Mouse (Mus musculus): Measurements from ENCODE around the gene Dlx6. TPM values are rescaled to one million over a fixed set of nuclear protein-coding genes. Genes with fewer than 3 reads are reported as not detected.

The Dlx6 gene
- polyA plus RNA-seq, 1 experiment from 2014 or later: not detected

DNA sequence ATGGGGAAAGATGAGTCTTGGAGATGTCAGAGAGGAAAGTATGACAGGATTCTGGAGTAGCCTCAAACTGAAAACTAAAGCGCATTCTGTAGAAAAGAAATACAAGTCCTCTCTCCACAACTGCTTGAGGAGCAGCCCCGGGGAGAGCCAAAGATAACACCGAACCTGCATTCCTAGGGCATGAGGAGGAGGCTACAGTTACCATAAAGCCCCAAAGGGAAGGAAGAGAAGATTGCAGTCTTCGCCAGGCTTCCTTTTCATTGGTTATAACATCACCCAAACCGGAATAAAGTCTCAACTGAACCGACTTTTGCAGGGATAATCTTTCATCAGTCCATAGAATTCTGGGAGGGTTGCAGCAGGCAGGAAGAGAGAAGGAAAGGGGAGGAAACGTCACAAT is 32.7 kb upstream of the Dlx6 start:
- 64% methylated on average over 7 of the region's 7 CpGs for WGBS
- no peak for ATAC-seq (ENCODE audit: low FRiP score, low TSS enrichment)
- no peak for DNase-seq (ENCODE audit: low spot score)

DNA sequence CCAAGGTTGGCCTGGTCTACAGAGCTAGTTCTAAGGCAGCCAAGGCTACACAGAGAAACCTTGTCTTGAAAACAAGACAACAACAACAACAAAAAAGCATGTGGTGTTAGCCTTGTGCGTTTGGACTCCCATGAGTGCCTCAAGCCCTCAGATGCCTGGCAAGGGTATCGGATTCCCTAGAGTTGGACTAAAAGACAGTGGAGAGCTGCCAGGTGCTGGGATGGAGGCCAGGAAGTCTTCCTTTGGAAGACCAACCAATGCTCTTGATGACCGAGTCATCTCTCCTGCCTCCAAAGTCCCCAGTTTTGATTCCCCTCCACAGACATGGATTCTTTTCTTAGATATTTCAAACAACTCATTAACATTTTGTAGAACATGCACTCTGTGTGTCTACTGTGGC is 29.8 kb upstream of the Dlx6 start:
- H3K27ac ChIP-seq (replicated peaks): no peak overlapping the region
- TF ChIP-seq CTCF (IDR thresholded peaks at IDR 0.05; ENCODE audit: low read depth) (no peak), EP300 (optimal IDR thresholded peaks at IDR 0.05) (no peak)
- DNase-seq (ENCODE audit: low spot score) (no peak), ATAC-seq (ENCODE audit: low FRiP score, low TSS enrichment) (no peak)
- no peaks in the 10 kb centered on the region for H3K9me3 ChIP-seq (ENCODE audit: control insufficient read depth, low read length)
- no peaks in the 10 kb centered on the region for H3K36me3 ChIP-seq (ENCODE audit: control insufficient read depth, insufficient read depth, low read length)
- no peak overlapping the region for H3K4me2 ChIP-seq (replicated peaks; ENCODE audit: low read depth)
- H3K4me1 ChIP-seq (replicated peaks; ENCODE audit: control insufficient read depth, insufficient read depth): no peaks in the 10 kb centered on the region
- no peak overlapping the region for H3K4me3 ChIP-seq (ENCODE audit: low read depth, low read length)
- H3K9ac ChIP-seq (ENCODE audit: low read length): no peak overlapping the region
- WGBS: 74% methylated on average over 3 of the region's 3 CpGs
- no peaks in the 10 kb centered on the region for H3K27me3 ChIP-seq (ENCODE audit: control insufficient read depth, insufficient read depth, low read length)

More for the DNA sequence above, 32.7 kb upstream of the Dlx6 start:
- Histone ChIP-seq H3K27me3 (ENCODE audit: control insufficient read depth, insufficient read depth, low read length) (no peaks in the 10 kb centered on the region), H3K4me1 (replicated peaks; ENCODE audit: control insufficient read depth, insufficient read depth) (no peaks in the 10 kb centered on the region), H3K4me3 (ENCODE audit: low read depth, low read length) (no peak overlapping the region), H3K9me3 (ENCODE audit: control insufficient read depth, low read length) (no peaks in the 10 kb centered on the region), H3K9ac (ENCODE audit: low read length) (no peak overlapping the region), H3K27ac (replicated peaks) (no peak overlapping the region), H3K4me2 (replicated peaks; ENCODE audit: low read depth) (no peak overlapping the region), H3K36me3 (ENCODE audit: control insufficient read depth, insufficient read depth, low read length) (no peaks in the 10 kb centered on the region)
- TF ChIP-seq EP300 (optimal IDR thresholded peaks at IDR 0.05) (no peak), CTCF (IDR thresholded peaks at IDR 0.05; ENCODE audit: low read depth) (no peak)

- DNase-seq (ENCODE audit: low spot score): no peak
- Histone ChIP-seq H3K27ac (replicated peaks) (no peak overlapping the region), H3K9ac (ENCODE audit: low read length) (no peak overlapping the region), H3K4me3 (ENCODE audit: low read depth, low read length) (no peak overlapping the region), H3K36me3 (ENCODE audit: control insufficient read depth, insufficient read depth, low read length) (no peaks in the 10 kb centered on the region), H3K27me3 (ENCODE audit: control insufficient read depth, insufficient read depth, low read length) (peaks cover 9% of the 10 kb centered on the region; the same call in 1 of the 2 replicates), H3K4me1 (replicated peaks; ENCODE audit: control insufficient read depth, insufficient read depth) (no peaks in the 10 kb centered on the region), H3K9me3 (ENCODE audit: control insufficient read depth, low read length) (no peaks in the 10 kb centered on the region), H3K4me2 (replicated peaks; ENCODE audit: low read depth) (no peak overlapping the region)
- TF ChIP-seq CTCF (IDR thresholded peaks at IDR 0.05; ENCODE audit: low read depth) (no peak), EP300 (optimal IDR thresholded peaks at IDR 0.05) (no peak)
- 22% methylated on average over 4 of the region's 4 CpGs for WGBS
- ATAC-seq (ENCODE audit: low FRiP score, low TSS enrichment): no peak
Measured at GRCm38 (mm10) chr6:6848541-6848940, 14.6 kb upstream of the Dlx6 start.

DNA sequence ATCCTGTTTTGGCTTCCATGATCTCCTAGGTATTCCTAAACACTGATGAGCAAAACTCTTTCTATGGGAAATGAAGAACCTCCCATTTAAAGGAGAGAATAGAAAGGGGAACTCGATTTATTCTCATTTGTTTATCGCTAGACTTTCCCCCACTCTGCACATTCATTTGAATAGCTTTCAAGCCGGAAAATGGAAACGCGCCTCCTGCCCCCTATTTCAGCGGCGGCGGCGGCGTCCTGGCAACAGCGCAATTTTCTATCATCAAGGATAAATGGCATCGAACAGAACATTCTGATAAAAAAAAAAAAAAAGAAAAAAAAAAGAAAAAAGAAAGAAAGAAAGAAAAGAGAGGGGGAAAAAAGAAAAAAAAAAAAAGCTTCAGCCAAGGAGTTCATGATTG is 13.4 kb upstream of the Dlx6 start:
- WGBS: 7% methylated on average over 12 of the region's 12 CpGs
- H3K27ac ChIP-seq (replicated peaks): no peak overlapping the region
- ATAC-seq (ENCODE audit: low FRiP score, low TSS enrichment): no peak
- H3K4me2 ChIP-seq (replicated peaks; ENCODE audit: low read depth): no peak overlapping the region
- no peak overlapping the region for H3K9ac ChIP-seq (ENCODE audit: low read length)
- TF ChIP-seq EP300 (optimal IDR thresholded peaks at IDR 0.05) (no peak), CTCF (IDR thresholded peaks at IDR 0.05; ENCODE audit: low read depth) (no peak)
- no peaks in the 10 kb centered on the region for H3K9me3 ChIP-seq (ENCODE audit: control insufficient read depth, low read length)
- H3K4me1 ChIP-seq (replicated peaks; ENCODE audit: control insufficient read depth, insufficient read depth): no peaks in the 10 kb centered on the region
- DNase-seq (ENCODE audit: low spot score): no peak
- no peaks in the 10 kb centered on the region for H3K36me3 ChIP-seq (ENCODE audit: control insufficient read depth, insufficient read depth, low read length)
- peaks cover 9% of the 10 kb centered on the region; the same call in 1 of the 2 replicates for H3K27me3 ChIP-seq (ENCODE audit: control insufficient read depth, insufficient read depth, low read length)
- no peak overlapping the region for H3K4me3 ChIP-seq (ENCODE audit: low read depth, low read length)

GRCm38 (mm10) chr6:6850324-6851060 is 12.6 kb upstream of the Dlx6 start:
- no peak for DNase-seq (ENCODE audit: low spot score)
- no peak overlapping the region for H3K4me2 ChIP-seq (replicated peaks; ENCODE audit: low read depth)
- WGBS: 6% methylated on average over 26 of the region's 26 CpGs
- H3K9me3 ChIP-seq (ENCODE audit: control insufficient read depth, low read length): no peaks in the 10 kb centered on the region
- H3K27ac ChIP-seq (replicated peaks): no peak overlapping the region
- no peak overlapping the region for H3K9ac ChIP-seq (ENCODE audit: low read length)
- no peak for ATAC-seq (ENCODE audit: low FRiP score, low TSS enrichment)
- no peaks in the 10 kb centered on the region for H3K36me3 ChIP-seq (ENCODE audit: control insufficient read depth, insufficient read depth, low read length)
- TF ChIP-seq CTCF (IDR thresholded peaks at IDR 0.05; ENCODE audit: low read depth): no peak
- no peak for TF ChIP-seq EP300 (optimal IDR thresholded peaks at IDR 0.05)
- H3K27me3 ChIP-seq (ENCODE audit: control insufficient read depth, insufficient read depth, low read length): peaks cover 13% of the 10 kb centered on the region; the same call in 1 of the 2 replicates
- H3K4me3 ChIP-seq (ENCODE audit: low read depth, low read length): no peak overlapping the region
- no peaks in the 10 kb centered on the region for H3K4me1 ChIP-seq (replicated peaks; ENCODE audit: control insufficient read depth, insufficient read depth)

- DNase-seq (ENCODE audit: low spot score): no peak
- TF ChIP-seq CTCF (IDR thresholded peaks at IDR 0.05; ENCODE audit: low read depth) (no peak), EP300 (optimal IDR thresholded peaks at IDR 0.05) (no peak)
- no peak overlapping the region for H3K9ac ChIP-seq (ENCODE audit: low read length)
Measured at GRCm38 (mm10) chr6:6851166-6851565, 12.0 kb upstream of the Dlx6 start.

More at GRCm38 (mm10) chr6:6851166-6851565, 12.0 kb upstream of the Dlx6 start:
- no peak for ATAC-seq (ENCODE audit: low FRiP score, low TSS enrichment)
- Histone ChIP-seq H3K4me3 (ENCODE audit: low read depth, low read length) (no peak overlapping the region), H3K4me1 (replicated peaks; ENCODE audit: control insufficient read depth, insufficient read depth) (no peaks in the 10 kb centered on the region), H3K27ac (replicated peaks) (no peak overlapping the region), H3K9me3 (ENCODE audit: control insufficient read depth, low read length) (no peaks in the 10 kb centered on the region), H3K36me3 (ENCODE audit: control insufficient read depth, insufficient read depth, low read length) (no peaks in the 10 kb centered on the region), H3K4me2 (replicated peaks; ENCODE audit: low read depth) (no peak overlapping the region), H3K27me3 (ENCODE audit: control insufficient read depth, insufficient read depth, low read length) (peaks cover 15% of the 10 kb centered on the region; the same call in 1 of the 2 replicates)
- WGBS: 3% methylated on average over 10 of the region's 10 CpGs

All from stomach, postnatal 0 days (tissue).